Mouse (Mus musculus) Patski (cell line): ENCODE measurements around the gene Tspan2. TPM values are rescaled to one million over a fixed set of nuclear protein-coding genes. Genes with fewer than 3 reads are reported as not detected.

Source experiments
- ATAC-seq: fragments of 100-300 bp; one replicate; pipeline ENCODE4 v1.8.0; 2021
- CTCF ChIA-PET: fragments of 350-600 bp; sonication (Branson Sonifier 250); formaldehyde crosslinking; loops from one replicate; lab custom pipeline; 2022; ENCODE audit warnings: inconsistent platforms; lab: Charles Lee
- POLR2A ChIA-PET: fragments of 350-600 bp; sonication (Branson Sonifier 250); formaldehyde crosslinking; loops from one replicate; lab custom pipeline; 2022; ENCODE audit warnings: antibody characterized with exemption, inconsistent platforms; lab: Charles Lee
- DNase-seq: peaks from one replicate; pipeline ENCODE4 v3.0.0-alpha.2; 2011; ENCODE audit warnings: low read depth, low spot score
- H3K27me3 ChIP-seq: fragments of 371-371 bp; one replicate; pipeline ENCODE4 v1.5.1; 2021
- CTCF ChIP-seq: fragments of 100-300 bp; IDR thresholded peaks from one replicate; pipeline ENCODE4 v1.5.1; 2021
- in situ Hi-C: fragments of 300-500 bp; cut with MboI; formaldehyde crosslinking; loops from 3 replicates; pipeline ENCODE4 v1.11.1; 2018; ENCODE audit warnings: low pct_unique_long_range_greater_than_20kb, mixed read lengths
- polyA plus RNA-seq: library from polyadenylated mRNA; unstranded; gene quantifications from one replicate; pipeline ENCODE4 v1.2.3, GENCODE M21; 2021

Tspan2 gene
- polyA plus RNA-seq, 1 experiment from 2014 or later, result 0.54 TPM

DNA sequence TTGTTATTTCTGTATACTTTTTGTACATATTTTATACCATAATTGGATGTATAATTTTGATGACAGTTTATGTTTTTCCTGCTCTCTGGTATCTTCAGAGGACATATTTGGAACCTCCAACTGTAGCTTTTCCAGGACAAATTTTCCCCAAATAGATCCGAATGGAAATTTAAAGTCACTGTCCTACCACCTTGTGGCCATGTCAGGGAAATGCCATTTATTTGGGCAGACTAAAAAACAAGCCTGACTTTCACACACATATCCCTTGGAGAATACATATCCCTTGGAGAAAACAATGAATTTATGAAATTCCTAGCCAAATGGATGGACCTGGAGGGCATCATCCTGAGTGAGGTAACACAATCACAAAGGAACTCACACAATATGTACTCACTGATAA is 108.1 kb downstream of the Tspan2 start:
- DNase-seq, result no peak
- POLR2A ChIA-PET, result no interaction called here
- in situ Hi-C loops, result no loop called here
- H3K27me3 ChIP-seq, result peaks cover 38% of the 10 kb centered on the region
- TF ChIP-seq CTCF, result peak; percentile 51
- CTCF ChIA-PET, result interaction anchor here (0.7 kb wide), 1 partner anchor 12 kb away, joined by 3 read pairs; no protein-coding TSS in a partner anchor
- no peak for ATAC-seq

DNA sequence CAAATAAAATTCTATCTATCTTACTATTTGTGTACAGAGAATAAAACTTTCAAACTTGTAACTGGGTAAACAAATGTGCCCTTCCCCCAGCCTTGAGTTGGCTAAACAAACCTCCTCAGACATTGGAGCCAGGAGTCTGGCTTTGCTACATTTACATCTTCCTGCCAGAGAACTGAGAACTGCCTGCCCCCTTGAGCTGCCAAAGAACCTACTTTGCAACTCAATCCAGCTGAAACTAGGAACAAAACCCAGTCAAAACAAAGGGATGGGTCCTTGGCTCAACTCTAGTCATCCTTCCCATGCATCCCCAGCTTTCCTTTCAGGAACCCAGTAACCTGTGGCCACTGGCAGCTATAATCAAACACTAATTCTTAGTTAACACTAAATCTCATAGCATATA is 114.3 kb downstream of the Tspan2 start:
- in situ Hi-C loops, result no loop called here
- peaks cover 50% of the 10 kb centered on the region for H3K27me3 ChIP-seq
- DNase-seq, result no peak
- no peak for ATAC-seq
- POLR2A ChIA-PET, result no interaction called here
- no peak for TF ChIP-seq CTCF
- CTCF ChIA-PET, result no interaction called here

Other genes with a start within 250 kb of the Tspan2 start
- gene Tshb, start 48.2 kb downstream of the Tspan2 start, polyA plus RNA-seq, result not detected
- not detected for gene Sycp1, start 201.6 kb downstream of the Tspan2 start, polyA plus RNA-seq
- 0.15 TPM for gene Nr1h5, start 229.6 kb downstream of the Tspan2 start, polyA plus RNA-seq